Mouse (Mus musculus) ES-Bruce4 (cell line): ENCODE data around the gene En2. TPM values are rescaled to one million over a fixed set of nuclear protein-coding genes. Genes with fewer than 3 reads are reported as not detected.

Source experiments
- H3K27ac ChIP-seq: 2 replicates; pipeline ENCODE4 v1.5.1; 2012; ENCODE audit warnings: low read length, inconsistent platforms; ENCODE audit not compliant: insufficient read depth
- H3K27me3 ChIP-seq: 2 replicates; pipeline ENCODE4 v1.6.1; 2012; ENCODE audit warnings: mild to moderate bottlenecking, low read length, inconsistent platforms; ENCODE audit not compliant: control insufficient read depth, poor library complexity, insufficient read depth, severe bottlenecking
- H3K36me3 ChIP-seq: 2 replicates; pipeline ENCODE4 v1.6.1; 2012; ENCODE audit warnings: inconsistent platforms, mild to moderate bottlenecking, low read length, moderate library complexity; ENCODE audit not compliant: control insufficient read depth, poor library complexity, insufficient read depth, severe bottlenecking
- H3K4me1 ChIP-seq: one replicate; pipeline ENCODE4 v1.8.1; 2011; ENCODE audit warnings: low read length; ENCODE audit not compliant: control insufficient read depth, insufficient read depth
- H3K4me3 ChIP-seq: 2 replicates; pipeline ENCODE4 v1.5.1; 2011; ENCODE audit warnings: low read depth, mild to moderate bottlenecking, low read length
- H3K9ac ChIP-seq: 2 replicates; pipeline ENCODE4 v1.6.1; 2012; ENCODE audit warnings: low read depth, mild to moderate bottlenecking, inconsistent platforms; ENCODE audit not compliant: poor library complexity, severe bottlenecking
- H3K9me3 ChIP-seq: replicated peaks from 2 replicates; pipeline ENCODE4 v1.6.1; 2012; ENCODE audit warnings: mild to moderate bottlenecking, low read length, inconsistent platforms; ENCODE audit not compliant: control insufficient read depth, poor library complexity, insufficient read depth, severe bottlenecking
- CTCF ChIP-seq: IDR thresholded peaks from one replicate; pipeline ENCODE4 v1.8.1; 2011; ENCODE audit warnings: low read depth, low read length
- EP300 ChIP-seq: IDR thresholded peaks from 2 replicates; pipeline ENCODE4 v1.6.1; 2011; ENCODE audit warnings: low read depth, low read length; ENCODE audit not compliant: insufficient read depth
- POLR2A ChIP-seq: IDR thresholded peaks from one replicate; pipeline ENCODE4 v1.8.1; 2011; ENCODE audit warnings: low read length; ENCODE audit not compliant: insufficient read depth
- polyA plus RNA-seq: library from polyadenylated mRNA; stranded (reverse); fragments of >200 nt; gene quantifications from 2 replicates; pipeline ENCODE4 v1.2.4, GENCODE M21; 2011; ENCODE audit warnings: low read depth; ENCODE audit not compliant: missing spikeins, insufficient read depth, insufficient read length

The En2 gene
- polyA plus RNA-seq, 1 experiment: 1.6 TPM

DNA sequence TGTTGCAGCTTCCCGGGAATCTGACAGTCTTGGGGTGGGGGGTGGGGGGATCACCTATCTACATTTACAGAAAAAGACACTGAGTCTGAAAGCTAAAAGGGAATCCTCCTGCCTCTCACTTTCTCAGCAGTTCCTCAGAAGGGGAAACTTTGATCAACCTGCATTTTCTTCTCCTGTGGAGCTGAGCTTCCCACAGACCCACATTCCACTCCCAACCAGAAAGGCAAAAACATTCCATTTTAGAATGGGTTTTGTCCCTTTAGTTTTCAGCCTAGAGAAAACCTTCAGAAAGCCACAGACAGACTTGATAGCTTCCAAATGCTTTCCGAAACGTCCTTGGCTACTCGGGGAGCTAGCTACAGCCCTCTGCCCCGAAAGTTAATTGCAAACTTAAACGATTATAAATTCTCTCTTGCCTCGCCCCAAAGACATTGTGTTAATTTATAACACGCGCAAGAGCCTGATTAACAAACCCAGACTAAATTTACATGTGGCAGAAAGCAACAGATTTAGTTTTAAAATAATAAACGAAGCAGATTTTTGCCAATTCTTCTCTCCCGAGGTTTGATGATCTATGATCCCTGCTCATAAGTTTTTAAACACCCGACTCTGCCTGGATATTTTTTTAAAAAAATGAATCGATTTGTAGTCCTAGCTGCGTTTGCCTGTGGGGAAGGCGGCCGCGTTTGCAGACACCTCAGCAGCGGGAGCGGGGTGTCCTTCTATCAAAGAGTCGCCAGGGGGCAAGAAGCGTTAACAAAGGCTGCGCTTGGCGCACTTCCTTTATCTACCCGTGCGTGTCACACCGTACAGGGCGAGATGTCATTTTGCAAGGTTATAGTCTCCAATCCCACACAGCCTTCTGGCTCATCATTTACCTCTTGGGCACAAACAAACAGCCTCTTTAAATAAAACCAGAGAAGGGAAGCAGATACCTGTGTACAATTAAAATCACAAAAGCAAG is 42.7 kb upstream of the En2 start:
- no peaks in the 10 kb centered on the region for H3K36me3 ChIP-seq
- no peaks in the 10 kb centered on the region for H3K4me1 ChIP-seq
- no peaks in the 10 kb centered on the region for H3K9me3 ChIP-seq
- H3K27ac ChIP-seq: no peak overlapping the region
- H3K27me3 ChIP-seq: no peaks in the 10 kb centered on the region
- TF ChIP-seq CTCF (peak; percentile 67), EP300 (no peak)
- no peak overlapping the region for H3K4me3 ChIP-seq
- no peak overlapping the region for H3K9ac ChIP-seq

DNA sequence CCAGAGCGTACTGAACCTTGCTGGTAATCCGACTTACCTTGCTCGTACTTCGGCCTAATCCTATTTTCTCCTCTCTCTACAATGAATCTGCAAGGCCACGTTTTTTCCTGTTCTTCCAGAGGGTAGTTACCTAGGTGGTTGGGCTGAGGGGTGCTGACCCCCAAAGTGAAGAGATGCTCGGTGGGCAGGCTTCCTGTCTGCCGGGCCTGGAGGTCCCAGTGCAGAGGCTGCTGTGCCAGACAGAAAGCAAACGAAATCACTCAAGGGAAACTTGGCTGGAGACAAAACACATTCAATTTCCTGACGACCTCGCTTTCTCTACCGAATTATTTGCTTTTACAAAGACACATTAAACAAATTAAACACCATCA is 42.1 kb upstream of the En2 start:
- Histone ChIP-seq H3K4me1 (no peaks in the 10 kb centered on the region), H3K4me3 (no peak overlapping the region)

GRCm38 (mm10) chr5:28124321-28125230 is 40.9 kb upstream of the En2 start:
- Histone ChIP-seq H3K36me3 (no peaks in the 10 kb centered on the region), H3K4me1 (no peaks in the 10 kb centered on the region), H3K9me3 (no peaks in the 10 kb centered on the region), H3K27me3 (no peaks in the 10 kb centered on the region), H3K27ac (no peak overlapping the region), H3K9ac (no peak overlapping the region), H3K4me3 (peak overlapping the region; percentile 13; the same call in 1 of the 2 replicates)
- TF ChIP-seq POLR2A (no peak), CTCF (no peak), EP300 (no peak)

More for the DNA sequence above, 42.1 kb upstream of the En2 start:
- H3K27me3 ChIP-seq: no peaks in the 10 kb centered on the region
- H3K36me3 ChIP-seq: no peaks in the 10 kb centered on the region
- no peak for TF ChIP-seq EP300
- TF ChIP-seq CTCF: no peak
- no peak for TF ChIP-seq POLR2A
- no peak overlapping the region for H3K9ac ChIP-seq
- no peak overlapping the region for H3K27ac ChIP-seq
- H3K9me3 ChIP-seq: no peaks in the 10 kb centered on the region

DNA sequence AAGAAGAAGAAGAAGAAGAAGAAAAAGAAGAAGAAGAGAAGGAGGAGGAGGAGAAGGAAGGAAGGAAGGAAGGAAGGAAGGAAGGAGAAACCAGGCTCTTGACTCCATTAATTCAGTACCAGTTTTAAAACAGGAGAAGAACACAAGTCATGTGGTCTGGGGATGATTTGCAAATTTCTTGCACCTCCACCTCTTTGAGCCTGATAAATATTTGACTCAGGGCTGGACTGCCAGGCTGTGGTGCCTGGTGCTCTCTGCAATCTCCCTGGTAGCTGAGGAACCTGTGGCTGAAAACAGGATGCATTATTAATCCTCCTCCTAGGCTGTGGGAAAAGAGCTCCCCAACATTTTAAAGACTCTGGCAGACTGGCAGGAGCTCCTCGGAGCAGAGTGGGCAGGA is 36.6 kb upstream of the En2 start:
- Histone ChIP-seq H3K9ac (no peak overlapping the region), H3K36me3 (no peaks in the 10 kb centered on the region), H3K27ac (no peak overlapping the region), H3K9me3 (no peaks in the 10 kb centered on the region), H3K4me3 (no peak overlapping the region), H3K4me1 (no peaks in the 10 kb centered on the region), H3K27me3 (no peaks in the 10 kb centered on the region)
- no peak for TF ChIP-seq POLR2A
- no peak for TF ChIP-seq CTCF
- no peak for TF ChIP-seq EP300

DNA sequence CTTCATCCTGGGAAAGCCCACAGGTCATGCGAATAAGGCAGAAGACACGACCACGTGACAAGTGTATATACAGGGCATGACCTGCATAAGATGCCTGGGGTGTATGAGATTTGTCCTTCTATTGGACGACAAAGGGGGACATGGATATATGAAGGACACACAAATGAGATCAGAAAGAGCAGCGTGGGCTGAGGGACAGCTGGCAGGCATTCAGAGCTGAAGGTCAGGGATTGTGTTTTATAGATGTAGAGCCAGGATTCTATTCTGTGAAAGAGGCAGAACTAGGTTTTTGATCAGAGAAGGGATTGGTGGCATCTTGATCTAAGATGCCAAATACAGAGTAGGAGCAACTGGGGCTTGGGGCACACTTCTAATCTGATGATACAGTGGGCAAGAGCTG is 33.3 kb upstream of the En2 start:
- H3K9me3 ChIP-seq: no peaks in the 10 kb centered on the region
- no peaks in the 10 kb centered on the region for H3K27me3 ChIP-seq
- no peaks in the 10 kb centered on the region for H3K4me1 ChIP-seq
- no peaks in the 10 kb centered on the region for H3K36me3 ChIP-seq
- TF ChIP-seq CTCF (no peak), EP300 (no peak), POLR2A (no peak)
- H3K4me3 ChIP-seq: no peak overlapping the region
- no peak overlapping the region for H3K9ac ChIP-seq
- no peak overlapping the region for H3K27ac ChIP-seq
